Mouse (Mus musculus) intestine, embryonic 15.5 days (tissue): ENCODE measurements around the gene Cyp4f14. TPM values are rescaled to one million over a fixed set of nuclear protein-coding genes. Genes with fewer than 3 reads are reported as not detected.
"Not testable (repeated sequence)": the region's sequence is repeated elsewhere in the genome, so short reads cannot be mapped to it uniquely, and the experiment has no call there.

Experiments
- ATAC-seq: fragments of 200-750 bp; cut with Nextera tagmentation; 2 replicates; pipeline ENCODE4 v1.8.0; 2017; ENCODE audit warnings: moderate TSS enrichment, moderate library complexity
- H3K27ac ChIP-seq: fragments of 300-500 bp; sonication (generic); 2 replicates; pipeline ENCODE4 v1.5.1; 2015; ENCODE audit warnings: mild to moderate bottlenecking, inconsistent platforms
- H3K27me3 ChIP-seq: fragments of 300-500 bp; sonication (generic); replicated peaks from 2 replicates; pipeline ENCODE4 v1.6.1; 2015; ENCODE audit warnings: inconsistent platforms
- H3K36me3 ChIP-seq: fragments of 300-500 bp; sonication (generic); 2 replicates; pipeline ENCODE4 v1.6.1; 2015; ENCODE audit warnings: inconsistent platforms
- H3K4me1 ChIP-seq: fragments of 300-500 bp; sonication (generic); replicated peaks from 2 replicates; pipeline ENCODE4 v1.6.1; 2015; ENCODE audit warnings: inconsistent platforms
- H3K4me2 ChIP-seq: fragments of 300-500 bp; sonication (generic); replicated peaks from 2 replicates; pipeline ENCODE4 v1.6.1; 2015; ENCODE audit warnings: mild to moderate bottlenecking, inconsistent platforms
- H3K4me3 ChIP-seq: fragments of 300-500 bp; sonication (generic); replicated peaks from 2 replicates; pipeline ENCODE4 v1.5.1; 2015; ENCODE audit warnings: inconsistent platforms
- H3K9ac ChIP-seq: fragments of 300-500 bp; sonication (generic); 2 replicates; pipeline ENCODE4 v1.6.1; 2015; ENCODE audit warnings: inconsistent platforms
- H3K9me3 ChIP-seq: fragments of 300-500 bp; sonication (generic); 2 replicates; pipeline ENCODE4 v1.6.1; 2016; ENCODE audit warnings: inconsistent platforms
- WGBS: fragments of 180-500 bp; shearing (Covaris S2); methylation state at CpG from one replicate; pipeline ENCODE4 v1.1.7; 2015; 5-methylcytosine and 5-hydroxymethylcytosine counted together
- polyA plus RNA-seq: library from polyadenylated mRNA; unstranded; fragments of >200 nt; fragmentation: Nextera tagmentation; extraction: Ambion mirVana; gene quantifications from 2 replicates; pipeline ENCODE4 v1.2.1, GENCODE M21; 2015

Gene Cyp4f14
- polyA plus RNA-seq, 1 experiment from 2014 or later = 2.7 TPM

GRCm38 (mm10) chr17:32890852-32891238, 26.3 kb downstream of the Cyp4f14 start:
- H3K4me1 ChIP-seq = peaks cover 7% of the 10 kb centered on the region
- H3K27ac ChIP-seq = peak overlapping the region; percentile 87
- under 1% methylated on average over 11 of the region's 11 CpGs for WGBS

GRCm38 (mm10) chr17:32889611-32890010, 27.5 kb downstream of the Cyp4f14 start:
- H3K9ac ChIP-seq = no peak overlapping the region
- peaks cover 7% of the 10 kb centered on the region for H3K4me1 ChIP-seq
- 91% methylated on average over 6 of the region's 6 CpGs for WGBS
- H3K27ac ChIP-seq = no peak overlapping the region
- no peaks in the 10 kb centered on the region for H3K9me3 ChIP-seq
- no peak for ATAC-seq
- H3K36me3 ChIP-seq = no peaks in the 10 kb centered on the region
- H3K27me3 ChIP-seq = no peaks in the 10 kb centered on the region
- H3K4me2 ChIP-seq = no peak overlapping the region
- no peak overlapping the region for H3K4me3 ChIP-seq

More at GRCm38 (mm10) chr17:32890852-32891238, 26.3 kb downstream of the Cyp4f14 start:
- Histone ChIP-seq H3K36me3 (no peaks in the 10 kb centered on the region), H3K4me3 (peak overlapping the region; percentile 70), H3K27me3 (no peaks in the 10 kb centered on the region), H3K4me2 (peak overlapping the region; percentile 59), H3K9ac (peak overlapping the region; percentile 56), H3K9me3 (no peaks in the 10 kb centered on the region)
- peak; percentile 25 for ATAC-seq

- Histone ChIP-seq H3K27ac (no peak overlapping the region), H3K36me3 (0 out of 2 replicates have a peak, but pooled peaks cover 9% of the 10 kb centered on the region), H3K4me2 (no peak overlapping the region), H3K4me3 (no peak overlapping the region), H3K9ac (no peak overlapping the region), H3K4me1 (no peaks in the 10 kb centered on the region), H3K27me3 (no peaks in the 10 kb centered on the region), H3K9me3 (no peaks in the 10 kb centered on the region)
- ATAC-seq = no peak
- WGBS = 89% methylated on average over 14 of the region's 14 CpGs
Measured at GRCm38 (mm10) chr17:32880320-32881218, 36.6 kb downstream of the Cyp4f14 start.

- WGBS = 85% methylated on average over 11 of the region's 11 CpGs
- ATAC-seq = peak; percentile 30; the same call in 1 of the 2 replicates
Measured at GRCm38 (mm10) chr17:32878773-32879172, 38.4 kb downstream of the Cyp4f14 start.

GRCm38 (mm10) chr17:32877471-32878171, 39.5 kb downstream of the Cyp4f14 start:
- peak overlapping the region; percentile 58 for H3K27ac ChIP-seq
- no peaks in the 10 kb centered on the region for H3K4me1 ChIP-seq
- H3K4me2 ChIP-seq = peak overlapping the region; percentile 56
- peak overlapping the region; percentile 24 for H3K4me3 ChIP-seq
- no peaks in the 10 kb centered on the region for H3K9me3 ChIP-seq
- H3K36me3 ChIP-seq = 0 out of 2 replicates have a peak, but pooled peaks cover 4% of the 10 kb centered on the region
- ATAC-seq = peak; percentile 92
- peak overlapping the region; percentile 40 for H3K9ac ChIP-seq
- H3K27me3 ChIP-seq = no peaks in the 10 kb centered on the region
- WGBS = 8% methylated on average over 22 of the region's 22 CpGs

More at GRCm38 (mm10) chr17:32878773-32879172, 38.4 kb downstream of the Cyp4f14 start:
- Histone ChIP-seq H3K4me1 (no peaks in the 10 kb centered on the region), H3K27ac (no peak overlapping the region), H3K36me3 (0 out of 2 replicates have a peak, but pooled peaks cover 9% of the 10 kb centered on the region), H3K4me2 (peak overlapping the region; percentile 56), H3K27me3 (no peaks in the 10 kb centered on the region), H3K4me3 (no peak overlapping the region), H3K9ac (no peak overlapping the region), H3K9me3 (no peaks in the 10 kb centered on the region)

- no peak overlapping the region for H3K9ac ChIP-seq
- no peak for ATAC-seq
- no peak overlapping the region for H3K4me2 ChIP-seq
- H3K27me3 ChIP-seq = no peaks in the 10 kb centered on the region
- no peaks in the 10 kb centered on the region for H3K9me3 ChIP-seq
- WGBS = 58% methylated on average over 5 of the region's 5 CpGs
- no peaks in the 10 kb centered on the region for H3K36me3 ChIP-seq
- H3K27ac ChIP-seq = no peak overlapping the region
- no peak overlapping the region for H3K4me3 ChIP-seq
- no peaks in the 10 kb centered on the region for H3K4me1 ChIP-seq
Measured at GRCm38 (mm10) chr17:32872696-32873095, 44.4 kb downstream of the Cyp4f14 start.

- Histone ChIP-seq H3K27ac (no peak overlapping the region), H3K27me3 (no peaks in the 10 kb centered on the region), H3K9ac (no peak overlapping the region), H3K4me1 (no peaks in the 10 kb centered on the region), H3K9me3 (no peaks in the 10 kb centered on the region), H3K36me3 (no peaks in the 10 kb centered on the region), H3K4me2 (no peak overlapping the region), H3K4me3 (no peak overlapping the region)
- no peak for ATAC-seq
- WGBS = 80% methylated on average over 4 of the region's 4 CpGs
Measured at GRCm38 (mm10) chr17:32872091-32872490, 45.1 kb downstream of the Cyp4f14 start.

- Histone ChIP-seq H3K9ac (no peak overlapping the region), H3K36me3 (no peaks in the 10 kb centered on the region), H3K4me1 (no peaks in the 10 kb centered on the region), H3K27me3 (no peaks in the 10 kb centered on the region), H3K9me3 (no peaks in the 10 kb centered on the region), H3K4me3 (no peak overlapping the region), H3K27ac (no peak overlapping the region), H3K4me2 (no peak overlapping the region)
- WGBS = 86% methylated on average over 1 of the region's 1 CpGs
- ATAC-seq = no peak
Measured at GRCm38 (mm10) chr17:32871483-32871882, 45.7 kb downstream of the Cyp4f14 start.

GRCm38 (mm10) chr17:32867266-32867665, 49.9 kb downstream of the Cyp4f14 start:
- H3K4me2 ChIP-seq = not testable (repeated sequence)

GRCm38 (mm10) chr17:32856713-32857112, 60.4 kb downstream of the Cyp4f14 start:
- H3K4me2 ChIP-seq, H3K9ac ChIP-seq, H3K4me1 ChIP-seq, H3K27me3 ChIP-seq, H3K9me3 ChIP-seq, ATAC-seq, H3K27ac ChIP-seq, H3K36me3 ChIP-seq, H3K4me3 ChIP-seq: not testable (repeated sequence)
- 63% methylated on average over 4 of the region's 6 CpGs for WGBS

More at GRCm38 (mm10) chr17:32867266-32867665, 49.9 kb downstream of the Cyp4f14 start:
- not testable (repeated sequence) for H3K36me3 ChIP-seq, H3K9me3 ChIP-seq, H3K9ac ChIP-seq, H3K4me1 ChIP-seq, ATAC-seq, H3K27ac ChIP-seq, H3K27me3 ChIP-seq, H3K4me3 ChIP-seq
- WGBS = 50% methylated on average over 5 of the region's 7 CpGs
